Comparison of ENCODE assay signal across 10 mouse cellular contexts in genomic region chr2:165323928-165324327, GRCm38 (mm10). TPM values are rescaled to one million over a fixed set of nuclear protein-coding genes. Genes with fewer than 3 reads are reported as not detected.
DNase-seq lines count a peak whose midpoint lies in the region; ATAC-seq and TF ChIP-seq lines count a peak whose summit lies in the region.
"Had no signal": no experiment of that assay in that cellular context is flagged by ENCODE, and none has a peak within 500 bp of the region (broad histone marks: within the 10 kb centered on the region; RNA-seq: fewer than 3 reads in every experiment).

No protein-coding gene starts in this region.

- H3K27ac ChIP-seq in left cerebral cortex, adult 2 months, result peak overlapping the region; percentile 94
- H3K27ac ChIP-seq in embryonic facial prominence, embryonic 13.5 days, result no peak overlapping the region
- no peak overlapping the region for H3K27ac ChIP-seq in midbrain, embryonic 16.5 days (ENCODE audit: low read length)
- H3K27ac ChIP-seq: liver, embryonic 14.5 days had no signal

- no peaks in the 10 kb centered on the region for H3K9me3 ChIP-seq in embryonic facial prominence, embryonic 13.5 days
- H3K9me3 ChIP-seq in midbrain, embryonic 16.5 days (replicated peaks; ENCODE audit: control insufficient read depth, low read length, poor library complexity, severe bottlenecking), result no peaks in the 10 kb centered on the region
- H3K9me3 ChIP-seq: heart, embryonic 12.5 days had no signal

- 30% methylated on average over 5 of the region's 5 CpGs for WGBS in embryonic facial prominence, embryonic 13.5 days
- 41% methylated on average over 5 of the region's 5 CpGs for WGBS in midbrain, embryonic 16.5 days

- intact Hi-C loops in left cerebral cortex, adult 2 months (cut with DNase I), result no loop called here
- intact Hi-C loops in left cerebral cortex, postnatal 10 days (cut with DNase I), result loop anchor here (5.0 kb wide), 1 partner anchor 37 kb away; the partner anchor contains the start of gene Slc35c2

- peaks cover 3% of the 10 kb centered on the region; the same call in 1 of the 2 replicates for H3K27me3 ChIP-seq in embryonic facial prominence, embryonic 13.5 days
- no peaks in the 10 kb centered on the region for H3K27me3 ChIP-seq in midbrain, embryonic 16.5 days (ENCODE audit: control insufficient read depth, insufficient read depth, low read depth, low read length)
- H3K27me3 ChIP-seq: heart, embryonic 12.5 days had no signal

- peak overlapping the region; percentile 51 for H3K9ac ChIP-seq in embryonic facial prominence, embryonic 13.5 days
- no peak overlapping the region for H3K9ac ChIP-seq in midbrain, embryonic 16.5 days (ENCODE audit: low read depth, low read length)
- H3K9ac ChIP-seq: liver, embryonic 14.5 days had no signal

- no peak for ATAC-seq in embryonic facial prominence, embryonic 13.5 days (ENCODE audit: insufficient number of reproducible peaks, insufficient read depth, low FRiP score, low TSS enrichment, low read depth)
- no peak for ATAC-seq in midbrain, embryonic 16.5 days
- ATAC-seq in activated CD4-positive, CD25-positive, alpha-beta regulatory T cell, adult 4 months, result no peak

- peak overlapping the region; percentile 93 for H3K4me3 ChIP-seq in left cerebral cortex, adult 2 months
- peak overlapping the region; percentile 94 for H3K4me3 ChIP-seq in embryonic facial prominence, embryonic 13.5 days
- no peak overlapping the region for H3K4me3 ChIP-seq in midbrain, embryonic 16.5 days (ENCODE audit: low read depth, low read length)
- H3K4me3 ChIP-seq: heart, embryonic 12.5 days had no signal

- H3K4me2 ChIP-seq in embryonic facial prominence, embryonic 13.5 days, result peak overlapping the region; percentile 75
- H3K4me2 ChIP-seq in midbrain, embryonic 16.5 days (ENCODE audit: low read length), result peak overlapping the region; percentile 72; the same call in 1 of the 2 replicates
- H3K4me2 ChIP-seq: heart, embryonic 12.5 days had no signal

- peaks cover 7% of the 10 kb centered on the region; the same call in 1 of the 2 replicates for H3K36me3 ChIP-seq in embryonic facial prominence, embryonic 13.5 days
- H3K36me3 ChIP-seq in midbrain, embryonic 16.5 days (ENCODE audit: control insufficient read depth, insufficient read depth, low read length), result no peaks in the 10 kb centered on the region
- H3K36me3 ChIP-seq: heart, embryonic 12.5 days had no signal

- H3K4me1 ChIP-seq in embryonic facial prominence, embryonic 13.5 days, result peaks cover 66% of the 10 kb centered on the region
- H3K4me1 ChIP-seq in midbrain, embryonic 16.5 days (ENCODE audit: control insufficient read depth, insufficient read depth, low read length), result peaks cover 50% of the 10 kb centered on the region

- TF ChIP-seq CTCF in left cerebral cortex, adult 2 months (IDR thresholded peaks at IDR 0.05), result no peak

- DNase-seq in left cerebral cortex, adult 2 months (ENCODE audit: extremely low spot score in 1 of 2, low spot score in 2 of 2), result no peak
- DNase-seq in left cerebral cortex, postnatal 10 days (ENCODE audit: extremely low spot score in 1 of 2, low spot score in 2 of 2), result no peak
- peak; percentile 38 to 47 for DNase-seq in kidney, postnatal 36 days
- DNase-seq in urinary bladder, adult 18-20 months (ENCODE audit: low spot score in 2 of 2), result no peak
- DNase-seq in gastrocnemius, postnatal 10 days, result no peak

RNA-seq across cellular contexts. Expression of gene Elmo2, which starts 2.4 kb away (rescaled TPM):
- 100 to 1,000 TPM; 164 to 173 TPM for total RNA-seq in left cerebral cortex, adult 2 months (2021)
- total RNA-seq in left cerebral cortex, postnatal 10 days (2021), result 100 to 1,000 TPM; 102 to 104 TPM
- 90.2 and 98.6 TPM in 2 replicates for polyA plus RNA-seq in embryonic facial prominence, embryonic 13.5 days (2015; fragmentation: Nextera tagmentation; extraction: Ambion mirVana)
- polyA plus RNA-seq in midbrain, embryonic 16.5 days (2015; fragmentation: Nextera tagmentation; extraction: Ambion mirVana), result 108 and 112 TPM in 2 replicates
- total RNA-seq in gastrocnemius, postnatal 10 days (2021), result 10 to 100 TPM; 20.3 to 24.3 TPM
- 10 to 100 TPM; 30.4 to 35.4 TPM for polyA plus RNA-seq in activated CD4-positive, CD25-positive, alpha-beta regulatory T cell, adult 4 months (2017; shearing (Covaris generic))

RNA-seq across cellular contexts. Expression of gene Slc35c2, which starts 36.3 kb away (rescaled TPM):
- total RNA-seq in left cerebral cortex, adult 2 months (2021), result 10 to 100 TPM; 59.1 to 63.4 TPM
- total RNA-seq in left cerebral cortex, postnatal 10 days (2021), result 10 to 100 TPM; 44.4 to 49.3 TPM
- polyA plus RNA-seq in embryonic facial prominence, embryonic 13.5 days (2015; fragmentation: Nextera tagmentation; extraction: Ambion mirVana), result 49.0 and 50.2 TPM in 2 replicates
- polyA plus RNA-seq in midbrain, embryonic 16.5 days (2015; fragmentation: Nextera tagmentation; extraction: Ambion mirVana), result 68.0 and 71.9 TPM in 2 replicates
- total RNA-seq in gastrocnemius, postnatal 10 days (2021), result 10 to 100 TPM; 17.5 to 18.6 TPM
- polyA plus RNA-seq in activated CD4-positive, CD25-positive, alpha-beta regulatory T cell, adult 4 months (2017; shearing (Covaris generic)), result 10 to 100 TPM; 31.1 to 45.6 TPM

RNA-seq across cellular contexts. Expression of gene Zfp663, which starts 44.6 kb away (rescaled TPM):
- not detected for total RNA-seq in left cerebral cortex, adult 2 months (2021)
- under 1 TPM; 0.59 to 0.79 TPM for total RNA-seq in left cerebral cortex, postnatal 10 days (2021)
- 1.1 and 2.2 TPM in 2 replicates for polyA plus RNA-seq in embryonic facial prominence, embryonic 13.5 days (2015; fragmentation: Nextera tagmentation; extraction: Ambion mirVana)
- 7.3 and 9.1 TPM in 2 replicates for polyA plus RNA-seq in midbrain, embryonic 16.5 days (2015; fragmentation: Nextera tagmentation; extraction: Ambion mirVana)
- total RNA-seq in gastrocnemius, postnatal 10 days (2021), result under 1 TPM in 1 of 2 experiments, not detected in 1; 0.23 TPM
- not detected for polyA plus RNA-seq in activated CD4-positive, CD25-positive, alpha-beta regulatory T cell, adult 4 months (2017; shearing (Covaris generic))
- polyA plus RNA-seq: heart, embryonic 12.5 days had no signal

Comparison
In these comparisons a context has a peak if more than half of its experiments do, and no peak if none do; other contexts are left out.
1. DNase-seq: peak in kidney, postnatal 36 days (2 of 2); none in left cerebral cortex, adult 2 months (0 of 2), left cerebral cortex, postnatal 10 days (0 of 2), urinary bladder, adult 18-20 months (0 of 2) and gastrocnemius, postnatal 10 days (single experiment).
2. RNA of gene Elmo2, which starts 2.4 kb away (total RNA-seq): 164 to 173 TPM in left cerebral cortex, adult 2 months and 102 to 104 TPM in left cerebral cortex, postnatal 10 days; 20.3 to 24.3 TPM in gastrocnemius, postnatal 10 days; every median in the first group is over 4 times any median in the second.